Mouse (Mus musculus) stomach, adult 2 months (tissue): ENCODE data around the gene Gm49395. TPM values are rescaled to one million over a fixed set of nuclear protein-coding genes. Genes with fewer than 3 reads are reported as not detected.

ENCODE experiments used
- polyA plus RNA-seq: library from polyadenylated mRNA; depleted of rRNA; stranded (reverse); fragments of >200 nt; gene quantifications from 2 replicates; pipeline ENCODE4 v1.2.3, GENCODE M21; 2012; rRNA removed

The Gm49395 gene
- polyA plus RNA-seq = 12.4 and 21.9 TPM in 2 replicates

DNA sequence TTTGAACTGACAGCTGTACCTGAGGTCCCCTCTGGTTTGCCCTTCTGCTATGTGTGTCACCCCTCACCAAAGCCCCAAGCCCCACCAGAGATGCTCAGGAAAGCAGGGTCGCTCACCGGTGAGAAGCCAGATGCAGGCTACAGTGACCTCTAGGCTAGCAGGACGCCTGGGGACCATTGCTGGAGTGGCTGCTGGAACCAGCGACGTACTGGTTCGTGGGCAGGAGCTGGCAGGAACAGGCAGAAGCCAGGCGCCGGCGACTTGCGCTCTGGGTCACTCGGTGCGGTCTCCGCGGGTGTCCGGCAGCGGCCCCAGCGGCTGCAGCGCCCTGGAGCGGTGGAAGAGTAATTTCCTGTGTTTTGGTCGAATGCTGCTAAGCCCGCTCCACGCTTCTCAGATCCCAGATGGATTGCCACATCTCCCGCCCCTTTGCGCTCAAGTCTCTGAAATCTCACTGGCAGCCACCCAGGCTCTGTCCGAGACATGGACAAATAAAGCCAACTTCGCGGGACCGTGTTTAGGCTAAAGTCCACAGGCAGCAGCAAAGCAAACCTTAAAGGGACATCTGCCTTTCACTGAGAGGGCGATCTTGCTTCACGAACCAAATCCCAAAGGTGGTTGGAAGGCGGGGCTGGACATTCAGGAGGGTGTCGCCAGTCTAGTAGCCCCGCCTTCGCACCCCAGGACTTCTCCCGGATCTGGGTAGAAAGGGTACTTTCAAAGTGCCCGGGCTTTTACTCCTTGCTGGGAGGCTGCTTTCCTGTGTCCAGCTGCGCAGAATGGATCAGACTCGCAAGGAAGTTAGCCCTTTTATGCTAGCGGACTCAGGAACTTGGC lies at the start of gene Gm49395, which contains the start of gene Itga1:
TSS of gene Gm49395 (minus strand) at position 567 of the 837 bp plus-strand sequence.
TSS of gene Itga1 (minus strand) at position 610 of the 837 bp plus-strand sequence.

DNA sequence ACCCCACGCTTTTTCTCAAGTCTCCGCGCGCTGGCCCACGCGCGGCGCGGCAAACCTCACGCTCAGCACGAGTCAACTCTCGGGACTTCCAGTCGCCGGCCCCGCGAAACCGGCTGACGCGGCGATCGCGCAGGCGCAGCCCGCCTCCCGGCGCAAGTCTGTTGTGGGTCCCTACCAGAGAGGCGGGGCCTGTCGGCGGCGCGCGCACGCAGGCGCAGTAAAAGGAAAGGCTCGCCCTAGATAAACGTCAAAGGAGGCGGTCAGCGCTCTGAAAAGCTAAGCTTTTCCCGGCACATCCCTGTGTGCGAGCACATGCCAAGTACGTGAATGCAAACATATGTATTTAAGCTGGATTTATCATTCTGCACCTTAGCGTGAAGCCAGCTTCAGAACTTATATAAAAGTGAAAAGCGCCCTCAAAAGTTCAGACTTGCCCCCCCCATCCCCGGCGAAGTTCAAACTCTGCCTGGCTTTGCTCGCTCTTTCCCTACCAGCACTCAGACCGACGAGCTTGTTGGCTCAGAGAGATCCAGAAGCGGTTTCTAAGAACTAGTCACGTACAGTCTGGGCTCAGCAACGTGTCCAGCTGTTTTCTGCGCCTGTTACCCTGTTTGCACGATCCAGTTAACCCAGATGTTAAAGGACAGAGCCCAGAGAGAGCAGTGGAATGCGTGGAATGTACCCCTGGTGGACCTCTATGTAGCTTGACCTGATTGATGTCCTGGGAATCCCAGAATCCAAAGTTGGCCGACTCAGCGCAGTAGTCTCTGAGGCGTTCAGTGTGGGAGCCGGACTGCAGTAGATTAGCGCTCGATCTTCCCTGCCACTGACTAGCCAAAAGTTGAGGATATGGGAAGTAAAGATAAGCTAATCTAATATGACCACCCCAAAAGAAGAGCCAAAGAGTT lies 11.4 kb downstream of the Gm49395 start, which contains the start of gene Pelo:
TSS of gene Pelo (minus strand) at position 118 of the 908 bp plus-strand sequence.

Other genes with a start within 250 kb of the Gm49395 start
- gene Itga2, start 169.8 kb downstream of the Gm49395 start, polyA plus RNA-seq = 0.05 and 0.13 TPM in 2 replicates
- 9.6 and 11.4 TPM in 2 replicates for gene Pelo, start 11.7 kb downstream of the Gm49395 start, polyA plus RNA-seq
- gene Itga1, start within 50 bp of the Gm49395 start, polyA plus RNA-seq = 2.0 and 3.5 TPM in 2 replicates